Mouse (Mus musculus): Measurements from ENCODE around the gene Prkch. TPM values are rescaled to one million over a fixed set of nuclear protein-coding genes. Genes with fewer than 3 reads are reported as not detected.

Gene Prkch
- polyA plus RNA-seq, 1 experiment from 2014 or later: 1.2 TPM

- no peaks in the 10 kb centered on the region for H3K36me3 ChIP-seq
- H3K9me3 ChIP-seq (replicated peaks): no peaks in the 10 kb centered on the region
- no peak overlapping the region for H3K9ac ChIP-seq
- no peak overlapping the region for H3K4me2 ChIP-seq
- no peaks in the 10 kb centered on the region for H3K27me3 ChIP-seq
- H3K4me3 ChIP-seq (replicated peaks): no peak overlapping the region
- no peak overlapping the region for H3K27ac ChIP-seq
- 73% methylated on average over 5 of the region's 5 CpGs for WGBS (ENCODE audit: insufficient replicate concordance)
- ATAC-seq (ENCODE audit: low read depth): no peak
- no peak for DNase-seq
- 0 out of 2 replicates have a peak, but pooled peaks cover 4% of the 10 kb centered on the region for H3K4me1 ChIP-seq (replicated peaks)
These were observed 101.9 kb downstream of the Prkch start for GRCm38 (mm10) chr12:73686456-73686855.

DNA sequence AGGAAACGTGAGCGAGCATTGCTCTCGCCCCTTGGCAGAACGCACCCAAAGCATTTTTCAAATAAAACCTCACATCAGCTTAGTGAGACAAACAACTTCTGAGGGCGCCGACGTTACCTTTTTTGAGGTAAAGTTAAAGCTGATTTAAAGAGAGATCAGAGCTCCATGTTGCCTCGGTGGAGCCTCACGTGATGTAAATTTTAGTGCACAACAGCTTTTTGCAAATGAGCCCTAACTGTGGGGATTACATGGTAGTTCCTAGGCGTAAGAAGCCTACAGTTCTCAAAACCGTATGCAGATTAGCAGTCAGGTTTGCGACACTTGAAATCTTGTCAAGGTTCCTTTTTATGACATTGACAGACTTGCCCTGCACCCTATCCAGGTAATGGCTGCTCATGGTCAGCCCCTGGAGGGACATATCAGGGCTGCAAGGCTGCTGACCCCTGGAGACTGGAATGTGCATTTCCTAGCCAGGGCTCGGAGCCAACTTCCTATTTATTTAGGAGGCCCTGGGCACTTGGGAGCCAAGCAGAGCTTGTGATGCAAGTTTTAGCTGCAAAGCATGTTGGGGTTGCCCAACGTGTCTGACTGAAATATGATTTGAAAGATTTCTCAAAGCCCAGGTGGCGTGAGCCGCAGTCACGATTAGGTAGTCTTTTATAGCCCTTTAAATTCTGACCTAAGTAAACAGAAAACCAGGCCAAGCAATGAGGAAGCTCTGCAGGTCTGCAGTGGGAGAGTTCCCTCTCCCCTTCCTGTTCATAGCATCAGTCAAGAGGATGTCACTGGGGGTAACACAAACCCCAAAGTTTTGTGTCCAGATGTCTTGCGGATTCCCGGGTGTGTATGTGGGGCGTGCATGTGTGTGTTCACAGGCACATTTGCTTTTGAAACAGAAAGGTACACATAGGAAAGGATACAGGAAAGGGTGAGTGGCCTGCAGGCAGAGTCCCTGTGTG, 102.8 kb downstream of the Prkch start:
- 0 out of 2 replicates have a peak overlapping the region, but pooled peaks have one; percentile 4 for H3K4me2 ChIP-seq
- peak; percentile 4 for DNase-seq
- 51% methylated on average over 20 of the region's 20 CpGs for WGBS (ENCODE audit: insufficient replicate concordance)
- no peak overlapping the region for H3K9ac ChIP-seq
- H3K4me1 ChIP-seq (replicated peaks): 0 out of 2 replicates have a peak, but pooled peaks cover 4% of the 10 kb centered on the region
- H3K27ac ChIP-seq: no peak overlapping the region
- peak; percentile 51; the same call in 1 of the 2 replicates for ATAC-seq (ENCODE audit: low read depth)
- H3K9me3 ChIP-seq (replicated peaks): no peaks in the 10 kb centered on the region
- no peak overlapping the region for H3K4me3 ChIP-seq (replicated peaks)
- no peaks in the 10 kb centered on the region for H3K27me3 ChIP-seq
- H3K36me3 ChIP-seq: no peaks in the 10 kb centered on the region

- no peaks in the 10 kb centered on the region for H3K9me3 ChIP-seq (replicated peaks)
- H3K27ac ChIP-seq: no peak overlapping the region
- WGBS (ENCODE audit: insufficient replicate concordance): 38% methylated on average over 4 of the region's 4 CpGs
- H3K4me2 ChIP-seq: no peak overlapping the region
- DNase-seq: no peak
- no peaks in the 10 kb centered on the region for H3K27me3 ChIP-seq
- 0 out of 2 replicates have a peak, but pooled peaks cover 4% of the 10 kb centered on the region for H3K4me1 ChIP-seq (replicated peaks)
- H3K36me3 ChIP-seq: no peaks in the 10 kb centered on the region
- no peak for ATAC-seq (ENCODE audit: low read depth)
- no peak overlapping the region for H3K9ac ChIP-seq
- H3K4me3 ChIP-seq (replicated peaks): no peak overlapping the region
These were observed 107.7 kb downstream of the Prkch start for GRCm38 (mm10) chr12:73692321-73692720.

- WGBS (ENCODE audit: insufficient replicate concordance): 19% methylated on average over 4 of the region's 4 CpGs
These were observed 108.8 kb downstream of the Prkch start for GRCm38 (mm10) chr12:73693347-73693746.

GRCm38 (mm10) chr12:73694690-73695089, 110.1 kb downstream of the Prkch start:
- WGBS (ENCODE audit: insufficient replicate concordance): 73% methylated on average over 13 of the region's 13 CpGs
- Histone ChIP-seq H3K27ac (no peak overlapping the region), H3K4me2 (no peak overlapping the region), H3K36me3 (no peaks in the 10 kb centered on the region), H3K9me3 (replicated peaks) (no peaks in the 10 kb centered on the region), H3K9ac (no peak overlapping the region), H3K4me3 (replicated peaks) (no peak overlapping the region), H3K4me1 (replicated peaks) (no peaks in the 10 kb centered on the region), H3K27me3 (no peaks in the 10 kb centered on the region)
- DNase-seq: no peak
- ATAC-seq (ENCODE audit: low read depth): no peak

More at GRCm38 (mm10) chr12:73693347-73693746, 108.8 kb downstream of the Prkch start:
- Histone ChIP-seq H3K27me3 (no peaks in the 10 kb centered on the region), H3K9ac (no peak overlapping the region), H3K36me3 (no peaks in the 10 kb centered on the region), H3K9me3 (replicated peaks) (no peaks in the 10 kb centered on the region), H3K4me2 (no peak overlapping the region), H3K4me1 (replicated peaks) (no peaks in the 10 kb centered on the region), H3K27ac (no peak overlapping the region), H3K4me3 (replicated peaks) (no peak overlapping the region)
- ATAC-seq (ENCODE audit: low read depth) (peak; percentile 47), DNase-seq (peak; percentile 23)

DNA sequence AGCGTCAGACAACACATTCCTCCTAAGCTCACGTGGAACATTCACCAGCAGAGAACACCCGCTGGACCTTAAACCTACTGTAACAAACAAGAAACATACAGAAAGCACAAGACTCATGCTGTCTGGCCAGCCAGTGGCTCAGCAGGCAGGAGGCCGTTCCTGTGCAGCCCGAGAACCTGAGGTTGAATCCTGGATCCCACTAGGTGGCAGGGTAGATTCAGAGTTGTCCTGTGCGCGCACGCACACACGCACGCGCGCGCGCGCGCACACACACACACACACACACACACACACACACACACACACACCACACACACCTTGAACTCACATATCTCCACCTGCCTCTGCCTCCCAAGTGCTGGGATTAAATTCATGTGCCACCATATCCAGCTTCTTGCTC, 110.5 kb downstream of the Prkch start:
- no peak overlapping the region for H3K9ac ChIP-seq
- DNase-seq (no peak), ATAC-seq (ENCODE audit: low read depth) (no peak)
- no peaks in the 10 kb centered on the region for H3K4me1 ChIP-seq (replicated peaks)
- H3K4me3 ChIP-seq (replicated peaks): no peak overlapping the region
- H3K27me3 ChIP-seq: no peaks in the 10 kb centered on the region
- H3K36me3 ChIP-seq: no peaks in the 10 kb centered on the region
- H3K27ac ChIP-seq: no peak overlapping the region
- 82% methylated on average over 16 of the region's 16 CpGs for WGBS (ENCODE audit: insufficient replicate concordance)
- H3K9me3 ChIP-seq (replicated peaks): no peaks in the 10 kb centered on the region
- H3K4me2 ChIP-seq: no peak overlapping the region

- Histone ChIP-seq H3K4me2 (no peak overlapping the region), H3K4me1 (replicated peaks) (no peaks in the 10 kb centered on the region), H3K27me3 (no peaks in the 10 kb centered on the region), H3K4me3 (replicated peaks) (no peak overlapping the region), H3K9me3 (replicated peaks) (no peaks in the 10 kb centered on the region), H3K27ac (no peak overlapping the region), H3K9ac (no peak overlapping the region), H3K36me3 (no peaks in the 10 kb centered on the region)
- no peak for ATAC-seq (ENCODE audit: low read depth)
- 77% methylated on average over 4 of the region's 4 CpGs for WGBS (ENCODE audit: insufficient replicate concordance)
- DNase-seq: no peak
These were observed 111.5 kb downstream of the Prkch start for GRCm38 (mm10) chr12:73696084-73696483.

DNA sequence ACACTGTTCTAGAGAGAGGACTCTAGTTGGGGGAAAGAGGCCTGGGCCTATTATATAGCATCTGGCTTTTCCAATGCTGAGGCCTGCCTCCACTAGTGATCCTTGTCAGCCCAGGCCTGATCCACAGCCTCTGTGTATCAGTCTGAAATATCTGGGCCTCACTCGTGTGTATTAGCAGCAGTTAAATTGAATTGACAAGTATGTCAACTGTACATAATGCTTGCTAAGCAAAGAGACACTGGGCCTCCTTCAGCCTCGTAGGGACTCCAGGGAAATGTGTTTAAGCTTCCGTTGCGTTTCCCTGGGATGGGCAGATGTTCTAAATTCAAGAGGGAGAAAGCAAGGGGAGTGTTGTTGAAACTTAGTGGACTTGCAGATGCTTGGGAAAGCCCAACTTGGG, 112.3 kb downstream of the Prkch start:
- ATAC-seq (ENCODE audit: low read depth): no peak
- no peaks in the 10 kb centered on the region for H3K36me3 ChIP-seq
- no peak overlapping the region for H3K4me2 ChIP-seq
- no peak overlapping the region for H3K9ac ChIP-seq
- H3K9me3 ChIP-seq (replicated peaks): no peaks in the 10 kb centered on the region
- no peak for DNase-seq
- H3K4me3 ChIP-seq (replicated peaks): no peak overlapping the region
- H3K27ac ChIP-seq: no peak overlapping the region
- no peaks in the 10 kb centered on the region for H3K4me1 ChIP-seq (replicated peaks)
- no peaks in the 10 kb centered on the region for H3K27me3 ChIP-seq
- WGBS (ENCODE audit: insufficient replicate concordance): 70% methylated on average over 4 of the region's 4 CpGs

GRCm38 (mm10) chr12:73698436-73698835, 113.8 kb downstream of the Prkch start:
- Histone ChIP-seq H3K27ac (no peak overlapping the region), H3K4me2 (no peak overlapping the region), H3K9me3 (replicated peaks) (no peaks in the 10 kb centered on the region), H3K27me3 (no peaks in the 10 kb centered on the region), H3K4me3 (replicated peaks) (no peak overlapping the region), H3K4me1 (replicated peaks) (no peaks in the 10 kb centered on the region), H3K9ac (no peak overlapping the region), H3K36me3 (no peaks in the 10 kb centered on the region)
- no peak for DNase-seq
- 65% methylated on average over 5 of the region's 5 CpGs for WGBS (ENCODE audit: insufficient replicate concordance)
- ATAC-seq (ENCODE audit: low read depth): no peak

GRCm38 (mm10) chr12:73698841-73699240, 114.2 kb downstream of the Prkch start:
- no peaks in the 10 kb centered on the region for H3K36me3 ChIP-seq
- H3K4me2 ChIP-seq: no peak overlapping the region
- H3K9me3 ChIP-seq (replicated peaks): no peaks in the 10 kb centered on the region
- DNase-seq (no peak), ATAC-seq (ENCODE audit: low read depth) (no peak)
- no peaks in the 10 kb centered on the region for H3K4me1 ChIP-seq (replicated peaks)
- no peak overlapping the region for H3K27ac ChIP-seq
- no peak overlapping the region for H3K4me3 ChIP-seq (replicated peaks)
- no peaks in the 10 kb centered on the region for H3K27me3 ChIP-seq
- WGBS (ENCODE audit: insufficient replicate concordance): 69% methylated on average over 8 of the region's 8 CpGs
- no peak overlapping the region for H3K9ac ChIP-seq

GRCm38 (mm10) chr12:73699471-73700186, 115.0 kb downstream of the Prkch start:
- 74% methylated on average over 17 of the region's 17 CpGs for WGBS (ENCODE audit: insufficient replicate concordance)
- ATAC-seq (ENCODE audit: low read depth) (no peak), DNase-seq (no peak)
- no peaks in the 10 kb centered on the region for H3K36me3 ChIP-seq
- no peak overlapping the region for H3K4me3 ChIP-seq (replicated peaks)
- H3K9me3 ChIP-seq (replicated peaks): no peaks in the 10 kb centered on the region
- H3K27me3 ChIP-seq: no peaks in the 10 kb centered on the region
- no peaks in the 10 kb centered on the region for H3K4me1 ChIP-seq (replicated peaks)
- H3K4me2 ChIP-seq: no peak overlapping the region
- H3K9ac ChIP-seq: no peak overlapping the region
- H3K27ac ChIP-seq: no peak overlapping the region
